Mouse (Mus musculus): ENCODE data around the gene Arvcf.

Arvcf gene

GRCm38 (mm10) chr16:18428516-18429042 is 80.6 kb downstream of the Arvcf start:
- no peak for DNase-seq (ENCODE audit: low spot score in 2 of 2)

- no peak for DNase-seq (ENCODE audit: low spot score in 2 of 2)
Observed at GRCm38 (mm10) chr16:18429641-18430040, 81.7 kb downstream of the Arvcf start.

GRCm38 (mm10) chr16:18430641-18431212 is 82.7 kb downstream of the Arvcf start:
- DNase-seq (ENCODE audit: low spot score in 2 of 2), result no peak

GRCm38 (mm10) chr16:18433341-18433920 is 85.4 kb downstream of the Arvcf start:
- DNase-seq (ENCODE audit: low spot score in 2 of 2), result no peak

GRCm38 (mm10) chr16:18436128-18436527 is 88.1 kb downstream of the Arvcf start:
- no peak for DNase-seq (ENCODE audit: low spot score in 2 of 2)

- peak; percentile 93 to 96 for DNase-seq (ENCODE audit: low spot score in 2 of 2)
Observed at GRCm38 (mm10) chr16:18443385-18443841, 95.4 kb downstream of the Arvcf start.

GRCm38 (mm10) chr16:18447243-18447642 is 99.3 kb downstream of the Arvcf start:
- no peak for DNase-seq (ENCODE audit: low spot score in 2 of 2)

- no peak for DNase-seq (ENCODE audit: low spot score in 2 of 2)
Observed at GRCm38 (mm10) chr16:18448104-18448503, 100.1 kb downstream of the Arvcf start.

GRCm38 (mm10) chr16:18449005-18449404 is 101.0 kb downstream of the Arvcf start:
- no peak for DNase-seq (ENCODE audit: low spot score in 2 of 2)

- peak; percentile 72 to 80 for DNase-seq (ENCODE audit: low spot score in 2 of 2)
Observed at GRCm38 (mm10) chr16:18451486-18452181, 103.7 kb downstream of the Arvcf start.

- peak; percentile 28 to 29 for DNase-seq (ENCODE audit: low spot score in 2 of 2)
Observed at GRCm38 (mm10) chr16:18452361-18452862, 104.4 kb downstream of the Arvcf start.

- DNase-seq (ENCODE audit: low spot score in 2 of 2), result no peak
Observed at GRCm38 (mm10) chr16:18453846-18454245, 105.9 kb downstream of the Arvcf start.

GRCm38 (mm10) chr16:18455407-18455806 is 107.4 kb downstream of the Arvcf start:
- DNase-seq (ENCODE audit: low spot score in 2 of 2), result no peak
